Mouse (Mus musculus): ENCODE data around the gene Ripor3. TPM values are rescaled to one million over a fixed set of nuclear protein-coding genes. Genes with fewer than 3 reads are reported as not detected.

Ripor3 gene
- polyA plus RNA-seq, 1 experiment from 2014 or later = 1.4 TPM

DNA sequence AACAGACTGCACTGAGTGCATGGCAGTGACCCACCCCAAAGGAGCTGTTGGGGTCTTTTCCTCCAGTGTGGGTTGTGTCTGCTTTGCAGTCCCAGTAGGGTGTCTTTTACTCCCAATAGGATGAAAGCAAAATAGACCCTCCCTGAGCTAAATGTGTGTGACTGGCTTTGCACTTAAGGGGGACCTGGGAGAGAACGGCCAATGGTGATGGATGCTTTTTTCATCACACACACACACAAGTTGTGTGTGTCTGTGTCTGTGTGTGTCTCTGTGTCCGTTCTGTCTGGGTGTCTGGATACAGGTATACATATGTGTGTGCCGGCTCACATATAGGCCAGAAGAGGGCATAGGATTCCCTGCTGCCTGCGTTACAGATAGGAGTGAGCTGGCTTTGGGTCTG lies 69.1 kb downstream of the Ripor3 start:
- Histone ChIP-seq H3K27ac (ENCODE audit: low read depth) (no peak overlapping the region), H3K9ac (replicated peaks) (no peak overlapping the region), H3K4me2 (ENCODE audit: low read depth, low read length) (no peak overlapping the region)

DNA sequence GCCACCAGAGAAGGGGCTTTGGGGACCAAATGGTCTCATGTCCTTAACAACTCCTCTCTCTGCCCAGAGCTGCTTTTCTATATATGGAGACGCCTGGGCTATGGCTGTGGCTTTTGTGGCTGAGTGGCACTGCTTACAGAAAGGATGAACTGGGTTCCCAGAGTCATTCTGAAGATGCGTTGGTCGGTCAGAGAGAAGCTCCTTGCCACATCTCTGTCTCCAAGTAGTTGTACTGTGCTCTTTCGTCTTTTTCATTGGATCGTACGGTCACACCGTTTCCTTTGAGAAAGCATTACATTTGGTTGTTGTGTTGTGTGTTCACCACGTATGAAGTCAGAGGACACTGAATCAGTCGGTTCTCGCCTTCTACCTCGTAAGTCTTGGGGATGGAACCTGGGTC lies 69.8 kb downstream of the Ripor3 start:
- no peaks in the 10 kb centered on the region for H3K27me3 ChIP-seq (ENCODE audit: insufficient read depth, low read length)
- ATAC-seq (no peak), DNase-seq (no peak)
- WGBS (ENCODE audit: insufficient replicate concordance) = 78% methylated on average over 11 of the region's 11 CpGs
- H3K4me1 ChIP-seq (ENCODE audit: insufficient read depth) = peaks cover 61% of the 10 kb centered on the region
- H3K36me3 ChIP-seq (replicated peaks; ENCODE audit: insufficient read depth, low read length) = peaks cover 2% of the 10 kb centered on the region; the same call in 1 of the 2 replicates
- H3K9ac ChIP-seq (replicated peaks) = no peak overlapping the region
- H3K4me2 ChIP-seq (ENCODE audit: low read depth, low read length) = no peak overlapping the region
- H3K9me3 ChIP-seq (ENCODE audit: low read length) = no peaks in the 10 kb centered on the region
- no peak for TF ChIP-seq CTCF (IDR thresholded peaks at IDR 0.05; ENCODE audit: low read depth)
- TF ChIP-seq EP300 (IDR thresholded peaks at IDR 0.05; ENCODE audit: low read depth) = no peak
- no peak overlapping the region for H3K27ac ChIP-seq (ENCODE audit: low read depth)
- no peak overlapping the region for H3K4me3 ChIP-seq (ENCODE audit: low read depth, low read length)

More for the DNA sequence above, 69.1 kb downstream of the Ripor3 start:
- Histone ChIP-seq H3K4me1 (ENCODE audit: insufficient read depth) (peaks cover 62% of the 10 kb centered on the region), H3K27me3 (ENCODE audit: insufficient read depth, low read length) (no peaks in the 10 kb centered on the region), H3K4me3 (ENCODE audit: low read depth, low read length) (no peak overlapping the region), H3K9me3 (ENCODE audit: low read length) (no peaks in the 10 kb centered on the region), H3K36me3 (replicated peaks; ENCODE audit: insufficient read depth, low read length) (no peaks in the 10 kb centered on the region)
- no peak for DNase-seq
- WGBS (ENCODE audit: insufficient replicate concordance) = 77% methylated on average over 4 of the region's 4 CpGs
- no peak for ATAC-seq
- TF ChIP-seq EP300 (IDR thresholded peaks at IDR 0.05; ENCODE audit: low read depth) = no peak
- no peak for TF ChIP-seq CTCF (IDR thresholded peaks at IDR 0.05; ENCODE audit: low read depth)

DNA sequence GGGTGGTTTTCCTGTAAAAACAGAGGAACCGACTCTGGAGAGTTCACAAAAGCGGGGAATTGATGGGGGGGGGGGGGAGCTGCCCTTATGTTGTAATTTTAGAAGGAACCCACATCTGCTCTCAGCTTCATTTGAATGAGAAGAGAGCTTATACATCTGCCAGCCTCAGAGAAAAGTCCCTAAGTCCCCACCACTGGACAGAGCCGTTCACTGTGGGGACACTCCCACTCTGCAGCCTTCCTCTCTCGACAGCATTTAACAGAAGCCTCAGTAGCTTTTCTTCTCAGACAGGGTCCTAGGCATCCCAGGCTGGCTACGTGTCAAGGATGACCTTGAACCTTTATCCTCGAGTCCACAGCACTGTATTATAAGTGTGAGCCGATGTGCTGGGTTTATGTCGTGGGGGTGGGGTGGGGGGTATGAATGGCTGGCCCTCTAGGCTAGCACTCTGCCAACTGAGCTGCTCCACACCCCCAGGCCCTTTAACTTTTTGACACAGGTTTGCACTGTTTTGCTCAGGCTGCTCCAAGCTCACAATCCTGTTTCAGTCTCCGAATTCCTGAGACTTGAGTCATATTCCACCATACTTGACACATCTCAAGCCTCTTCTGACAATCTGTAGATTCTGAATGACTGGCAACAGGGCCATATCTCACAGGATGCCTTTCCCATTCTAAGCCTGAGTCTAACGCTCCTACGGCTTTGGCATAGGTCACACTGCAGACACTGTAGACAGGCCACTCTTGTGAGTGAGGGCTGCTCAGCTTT lies 70.6 kb downstream of the Ripor3 start:
- H3K4me2 ChIP-seq (ENCODE audit: low read depth, low read length) = no peak overlapping the region
- no peak overlapping the region for H3K9ac ChIP-seq (replicated peaks)
- H3K9me3 ChIP-seq (ENCODE audit: low read length) = no peaks in the 10 kb centered on the region
- 56% methylated on average over 11 of the region's 11 CpGs for WGBS (ENCODE audit: insufficient replicate concordance)
- peaks cover 6% of the 10 kb centered on the region; the same call in 1 of the 2 replicates for H3K36me3 ChIP-seq (replicated peaks; ENCODE audit: insufficient read depth, low read length)
- H3K4me3 ChIP-seq (ENCODE audit: low read depth, low read length) = no peak overlapping the region
- H3K27ac ChIP-seq (ENCODE audit: low read depth) = no peak overlapping the region
- H3K27me3 ChIP-seq (ENCODE audit: insufficient read depth, low read length) = no peaks in the 10 kb centered on the region
- ATAC-seq = no peak
- peaks cover 56% of the 10 kb centered on the region for H3K4me1 ChIP-seq (ENCODE audit: insufficient read depth)
- no peak for DNase-seq
- TF ChIP-seq CTCF (IDR thresholded peaks at IDR 0.05; ENCODE audit: low read depth) (no peak), EP300 (IDR thresholded peaks at IDR 0.05; ENCODE audit: low read depth) (no peak)

DNA sequence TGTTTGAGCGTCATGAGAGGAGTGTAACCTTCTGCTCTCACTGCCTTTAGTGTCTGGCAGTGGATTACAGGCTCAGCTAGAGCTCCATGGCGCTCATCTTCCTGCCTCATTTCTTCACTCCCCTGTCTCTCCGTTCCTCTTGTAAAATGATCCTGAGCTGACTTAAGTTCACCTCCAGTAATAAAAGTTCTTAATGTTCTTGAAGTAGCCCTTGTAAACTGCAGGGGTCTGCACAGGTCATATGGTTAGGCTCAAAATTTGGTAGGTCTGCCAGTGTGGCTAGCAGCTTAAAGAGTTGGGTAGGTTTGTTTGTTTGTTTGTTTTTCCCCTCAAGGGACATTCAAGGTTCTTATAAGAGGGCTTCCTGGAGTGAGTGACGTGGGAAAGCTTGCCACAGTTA lies 71.2 kb downstream of the Ripor3 start:
- ATAC-seq = no peak
- no peak for DNase-seq
- Histone ChIP-seq H3K27ac (ENCODE audit: low read depth) (no peak overlapping the region), H3K27me3 (ENCODE audit: insufficient read depth, low read length) (no peaks in the 10 kb centered on the region), H3K4me2 (ENCODE audit: low read depth, low read length) (no peak overlapping the region), H3K36me3 (replicated peaks; ENCODE audit: insufficient read depth, low read length) (peaks cover 6% of the 10 kb centered on the region; the same call in 1 of the 2 replicates), H3K9ac (replicated peaks) (no peak overlapping the region), H3K9me3 (ENCODE audit: low read length) (no peaks in the 10 kb centered on the region), H3K4me3 (ENCODE audit: low read depth, low read length) (no peak overlapping the region), H3K4me1 (ENCODE audit: insufficient read depth) (peaks cover 51% of the 10 kb centered on the region)
- no peak for TF ChIP-seq EP300 (IDR thresholded peaks at IDR 0.05; ENCODE audit: low read depth)
- TF ChIP-seq CTCF (IDR thresholded peaks at IDR 0.05; ENCODE audit: low read depth) = no peak
- 55% methylated on average over 4 of the region's 4 CpGs for WGBS (ENCODE audit: insufficient replicate concordance)

DNA sequence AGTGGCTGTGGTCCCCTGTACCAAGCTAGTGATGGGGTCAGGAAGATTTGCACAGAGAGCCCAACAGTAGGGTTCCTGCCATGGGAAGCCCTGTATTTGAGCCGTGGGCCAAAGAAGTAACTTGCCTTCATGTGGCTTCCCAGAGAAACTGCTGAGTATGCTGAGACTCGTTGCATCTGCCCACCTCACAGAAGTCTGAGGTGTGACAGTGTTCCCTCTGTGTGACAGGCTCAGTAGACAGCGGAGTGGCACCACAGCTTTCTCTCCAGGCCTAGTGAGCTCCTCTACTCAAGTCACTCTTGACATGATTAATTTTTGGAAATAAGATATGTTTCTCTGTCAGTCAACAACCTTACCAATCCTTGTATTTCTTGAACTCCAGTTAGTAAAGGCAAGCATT lies 71.6 kb downstream of the Ripor3 start:
- ATAC-seq (no peak), DNase-seq (no peak)
- no peaks in the 10 kb centered on the region for H3K9me3 ChIP-seq (ENCODE audit: low read length)
- H3K9ac ChIP-seq (replicated peaks) = no peak overlapping the region
- 70% methylated on average over 3 of the region's 3 CpGs for WGBS (ENCODE audit: insufficient replicate concordance)
- TF ChIP-seq EP300 (IDR thresholded peaks at IDR 0.05; ENCODE audit: low read depth) (no peak), CTCF (IDR thresholded peaks at IDR 0.05; ENCODE audit: low read depth) (no peak)
- no peak overlapping the region for H3K4me2 ChIP-seq (ENCODE audit: low read depth, low read length)
- H3K27me3 ChIP-seq (ENCODE audit: insufficient read depth, low read length) = no peaks in the 10 kb centered on the region
- peaks cover 50% of the 10 kb centered on the region for H3K4me1 ChIP-seq (ENCODE audit: insufficient read depth)
- H3K27ac ChIP-seq (ENCODE audit: low read depth) = no peak overlapping the region
- H3K4me3 ChIP-seq (ENCODE audit: low read depth, low read length) = no peak overlapping the region
- peaks cover 6% of the 10 kb centered on the region; the same call in 1 of the 2 replicates for H3K36me3 ChIP-seq (replicated peaks; ENCODE audit: insufficient read depth, low read length)

DNA sequence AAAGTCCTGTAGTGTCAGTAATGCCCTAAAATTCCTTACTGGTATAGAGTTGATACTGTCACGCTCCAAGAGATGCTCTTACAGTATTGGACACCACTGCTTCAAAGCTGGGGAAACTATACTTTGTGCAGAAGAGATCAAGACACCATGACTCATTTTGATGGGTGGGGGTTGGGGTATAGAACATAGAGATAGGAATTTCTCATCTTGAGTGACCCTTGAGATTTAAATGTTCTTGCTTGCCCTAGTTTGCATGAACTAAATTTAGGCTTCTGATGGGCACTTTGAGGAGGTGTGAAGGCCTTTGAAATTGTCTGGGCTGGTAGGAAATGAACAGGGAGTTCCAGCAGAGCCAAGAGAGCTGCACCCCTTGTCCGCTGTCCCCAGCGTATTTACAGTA lies 74.5 kb downstream of the Ripor3 start:
- Histone ChIP-seq H3K27me3 (ENCODE audit: insufficient read depth, low read length) (no peaks in the 10 kb centered on the region), H3K4me3 (ENCODE audit: low read depth, low read length) (no peak overlapping the region), H3K36me3 (replicated peaks; ENCODE audit: insufficient read depth, low read length) (peaks cover 6% of the 10 kb centered on the region; the same call in 1 of the 2 replicates), H3K9me3 (ENCODE audit: low read length) (no peaks in the 10 kb centered on the region), H3K4me1 (ENCODE audit: insufficient read depth) (peaks cover 39% of the 10 kb centered on the region), H3K4me2 (ENCODE audit: low read depth, low read length) (no peak overlapping the region), H3K9ac (replicated peaks) (no peak overlapping the region), H3K27ac (ENCODE audit: low read depth) (no peak overlapping the region)
- WGBS (ENCODE audit: insufficient replicate concordance) = 85% methylated on average over 3 of the region's 3 CpGs
- DNase-seq (no peak), ATAC-seq (no peak)
- TF ChIP-seq CTCF (IDR thresholded peaks at IDR 0.05; ENCODE audit: low read depth) = no peak
- no peak for TF ChIP-seq EP300 (IDR thresholded peaks at IDR 0.05; ENCODE audit: low read depth)
